Mouse (Mus musculus) frontal cortex, postnatal 14 days (tissue): ENCODE data around the gene Ppcs.
A peak's percentile ranks its signal among the peaks of the same experiment; 100 is the strongest.

ENCODE experiments used
- DNase-seq, 2 experiments: peaks; one replicate each; pipeline ENCODE4 v3.0.0; 2022; ENCODE audit warnings: low spot score in 2 of 2

The Ppcs gene

GRCm38 (mm10) chr4:119422294-119422964 lies at the start of gene Ppcs, which contains the start of gene Zmynd12:
Ppcs (minus strand) TSS chr4:119422420.
Zmynd12 (plus strand) TSS chr4:119422814.
- DNase-seq: peak; percentile 73 to 80

GRCm38 (mm10) chr4:119467720-119468380 lies 45.6 kb upstream of the Ppcs start:
- no peak for DNase-seq

- DNase-seq: no peak
These were observed 43.6 kb upstream of the Ppcs start for GRCm38 (mm10) chr4:119465841-119466240.

GRCm38 (mm10) chr4:119463756-119464419 lies 41.7 kb upstream of the Ppcs start:
- DNase-seq: no peak

GRCm38 (mm10) chr4:119462858-119463755 lies 40.9 kb upstream of the Ppcs start:
- peak; percentile 24 for DNase-seq

GRCm38 (mm10) chr4:119462457-119462856 lies 40.2 kb upstream of the Ppcs start:
- no peak for DNase-seq

GRCm38 (mm10) chr4:119460728-119461141 lies 38.5 kb upstream of the Ppcs start:
- DNase-seq: peak; percentile 74 to 79

GRCm38 (mm10) chr4:119460296-119460695 lies 38.1 kb upstream of the Ppcs start:
- DNase-seq: peak; percentile 37 to 39

GRCm38 (mm10) chr4:119453533-119453932 lies 31.3 kb upstream of the Ppcs start:
- no peak for DNase-seq

- DNase-seq: no peak
These were observed 30.9 kb upstream of the Ppcs start for GRCm38 (mm10) chr4:119453128-119453527.

- DNase-seq: no peak
These were observed 28.2 kb upstream of the Ppcs start for GRCm38 (mm10) chr4:119450436-119450835.

- DNase-seq: no peak
These were observed 25.6 kb upstream of the Ppcs start for GRCm38 (mm10) chr4:119447786-119448185.

- no peak for DNase-seq
These were observed 25.0 kb upstream of the Ppcs start for GRCm38 (mm10) chr4:119447261-119447660.

GRCm38 (mm10) chr4:119442539-119442938 lies 20.3 kb upstream of the Ppcs start:
- DNase-seq: no peak

- no peak for DNase-seq
These were observed 19.6 kb upstream of the Ppcs start for GRCm38 (mm10) chr4:119441836-119442235.

GRCm38 (mm10) chr4:119437936-119438335 lies 15.7 kb upstream of the Ppcs start:
- no peak for DNase-seq

- DNase-seq: no peak
These were observed 8.5 kb upstream of the Ppcs start for GRCm38 (mm10) chr4:119430678-119431077.

GRCm38 (mm10) chr4:119427680-119428079 lies 5.5 kb upstream of the Ppcs start:
- DNase-seq: no peak

GRCm38 (mm10) chr4:119425601-119426000 lies 3.4 kb upstream of the Ppcs start:
- no peak for DNase-seq

- no peak for DNase-seq
These were observed 2.9 kb upstream of the Ppcs start for GRCm38 (mm10) chr4:119425077-119425476.

GRCm38 (mm10) chr4:119421921-119422293 lies 313 bp downstream of the Ppcs start:
- no peak for DNase-seq

GRCm38 (mm10) chr4:119421191-119421590 lies 1.0 kb downstream of the Ppcs start:
- no peak for DNase-seq
